Mouse (Mus musculus): Measurements from ENCODE around the gene Oscp1. TPM values are rescaled to one million over a fixed set of nuclear protein-coding genes. Genes with fewer than 3 reads are reported as not detected.

The Oscp1 gene
- polyA plus RNA-seq, 1 experiment from 2014 or later: 19.1 TPM

DNA sequence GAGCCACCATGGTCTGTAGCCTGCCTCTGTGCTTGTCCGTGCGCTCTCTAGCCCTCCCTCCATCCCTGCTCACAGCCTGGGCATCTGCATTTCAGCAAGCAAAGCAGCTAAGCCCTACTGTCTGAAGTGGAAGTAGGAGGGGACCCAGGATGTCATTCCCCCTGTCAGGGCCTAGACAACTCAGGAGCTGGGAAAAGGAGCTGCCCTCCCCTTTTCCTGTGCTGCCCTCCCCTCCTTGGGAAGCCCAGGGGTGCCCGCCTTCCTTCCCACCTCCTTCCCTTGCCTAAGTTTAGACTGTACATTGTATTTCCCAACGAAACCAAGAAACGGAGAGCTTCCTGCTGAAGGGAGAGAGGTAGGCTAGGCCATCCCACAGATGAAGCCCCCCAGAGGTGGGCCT lies 82.7 kb downstream of the Oscp1 start:
- Histone ChIP-seq H3K27ac (peak overlapping the region; percentile 68), H3K9ac (no peak overlapping the region), H3K4me2 (no peak overlapping the region), H3K27me3 (no peaks in the 10 kb centered on the region), H3K4me1 (peaks cover 27% of the 10 kb centered on the region), H3K9me3 (replicated peaks) (no peaks in the 10 kb centered on the region), H3K4me3 (replicated peaks) (no peak overlapping the region), H3K36me3 (peaks cover 44% of the 10 kb centered on the region)
- ATAC-seq (replicated peaks; ENCODE audit: low FRiP score): 0 out of 2 replicates have a peak, but pooled peaks have one; percentile 16
- 64% methylated on average over 5 of the region's 5 CpGs for WGBS

Other genes starting within 250 kb of the Oscp1 start
- gene Csf3r, start 34.0 kb upstream of the Oscp1 start, polyA plus RNA-seq (2015; fragmentation: Nextera tagmentation; extraction: Ambion mirVana): 1.1 and 1.4 TPM in 2 replicates
- gene Mrps15, start 11.6 kb upstream of the Oscp1 start, polyA plus RNA-seq (2015; fragmentation: Nextera tagmentation; extraction: Ambion mirVana): 150 and 153 TPM in 2 replicates
- gene Lsm10, start 38.1 kb downstream of the Oscp1 start, polyA plus RNA-seq (2015; fragmentation: Nextera tagmentation; extraction: Ambion mirVana): 51.8 and 52.9 TPM in 2 replicates
- gene Stk40, start 45.4 kb downstream of the Oscp1 start, polyA plus RNA-seq (2015; fragmentation: Nextera tagmentation; extraction: Ambion mirVana): 38.2 and 41.3 TPM in 2 replicates
- gene Eva1b, start 89.2 kb downstream of the Oscp1 start, polyA plus RNA-seq (2015; fragmentation: Nextera tagmentation; extraction: Ambion mirVana): 90.0 and 98.5 TPM in 2 replicates
- 8.3 and 9.5 TPM in 2 replicates for gene Sh3d21, start 104.9 kb downstream of the Oscp1 start, polyA plus RNA-seq (2015; fragmentation: Nextera tagmentation; extraction: Ambion mirVana)
- gene Thrap3, start 144.2 kb downstream of the Oscp1 start, polyA plus RNA-seq (2015; fragmentation: Nextera tagmentation; extraction: Ambion mirVana): 219 and 230 TPM in 2 replicates
- gene Map7d1, start 197.8 kb downstream of the Oscp1 start, polyA plus RNA-seq (2015; fragmentation: Nextera tagmentation; extraction: Ambion mirVana): 39.6 and 40.7 TPM in 2 replicates
- 106 and 111 TPM in 2 replicates for gene Trappc3, start 203.8 kb downstream of the Oscp1 start, polyA plus RNA-seq (2015; fragmentation: Nextera tagmentation; extraction: Ambion mirVana)
- gene Col8a2, start 228.2 kb downstream of the Oscp1 start, polyA plus RNA-seq (2015; fragmentation: Nextera tagmentation; extraction: Ambion mirVana): 10.6 and 15.2 TPM in 2 replicates